Comparison of ENCODE assay signal across 14 mouse cellular contexts in the genomic region with DNA sequence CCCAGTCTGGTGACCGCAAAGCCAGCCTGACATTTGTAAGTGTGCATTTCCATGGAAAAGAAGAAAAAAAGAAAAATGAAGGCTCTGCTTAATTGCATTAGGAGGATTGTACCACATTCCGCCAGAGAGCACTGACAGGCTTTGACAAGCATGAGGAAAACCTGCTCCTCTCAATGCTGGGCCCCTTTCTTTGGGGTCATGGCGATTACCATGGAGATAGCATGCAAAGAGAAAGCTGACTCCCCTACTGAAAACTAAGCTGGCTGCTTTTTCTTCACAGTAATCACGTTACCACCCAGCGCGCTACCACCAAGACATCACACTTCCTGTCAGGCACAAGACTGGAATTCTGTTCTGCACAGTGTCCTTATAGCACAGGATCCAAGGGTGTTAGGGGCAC.
DNase-seq lines count a peak whose midpoint lies in the region; ATAC-seq lines count a peak whose summit lies in the region.
"Had no signal": no experiment of that assay in that cellular context is flagged by ENCODE, and none has a peak within 500 bp of the region (broad histone marks: within the 10 kb centered on the region; RNA-seq: fewer than 3 reads in every experiment).

No protein-coding gene starts in this region.

- DNase-seq in Muller cell, postnatal 12 days (ENCODE audit: inconsistent ontology term): peak; percentile 76
- DNase-seq in embryo, embryonic 10 days (ENCODE audit: low spot score): peak; percentile 82
- no peak for DNase-seq in left cerebral cortex, postnatal 25 days (ENCODE audit: low spot score in 2 of 2)
- DNase-seq in heart, postnatal 10 days: no peak
- DNase-seq in urinary bladder, adult 2 months (ENCODE audit: low spot score): no peak
- DNase-seq: heart, adult 18-20 months; kidney, adult 2 months; lung, adult 2 months; thymus, postnatal 36 days had no signal

- ATAC-seq in forebrain, embryonic 16.5 days: peak; percentile 43
- peak; percentile 89 for ATAC-seq in midbrain, embryonic 12.5 days (ENCODE audit: low FRiP score, low read depth)
- ATAC-seq in inflammation-experienced regulatory T-cells, adult 6 months: no peak

- no peak overlapping the region for H3K9ac ChIP-seq in forebrain, embryonic 16.5 days (replicated peaks; ENCODE audit: low read depth, low read length)
- no peak overlapping the region for H3K9ac ChIP-seq in midbrain, embryonic 12.5 days (replicated peaks)

- H3K9me3 ChIP-seq in forebrain, embryonic 16.5 days (ENCODE audit: control insufficient read depth, low read length): no peaks in the 10 kb centered on the region
- H3K9me3 ChIP-seq in midbrain, embryonic 12.5 days: no peaks in the 10 kb centered on the region; the same call in 1 of the 2 replicates

- H3K27me3 ChIP-seq in forebrain, embryonic 16.5 days (replicated peaks; ENCODE audit: control insufficient read depth, insufficient read depth, low read length): no peaks in the 10 kb centered on the region
- H3K27me3 ChIP-seq in midbrain, embryonic 12.5 days: peaks cover 56% of the 10 kb centered on the region

- WGBS in forebrain, embryonic 16.5 days: 19% methylated on average over 6 of the region's 6 CpGs
- WGBS in midbrain, embryonic 12.5 days: 15% methylated on average over 6 of the region's 6 CpGs

- H3K4me1 ChIP-seq in forebrain, embryonic 16.5 days (replicated peaks; ENCODE audit: control insufficient read depth, insufficient read depth, low read length): peaks cover 6% of the 10 kb centered on the region; the same call in 1 of the 2 replicates
- peaks cover 25% of the 10 kb centered on the region for H3K4me1 ChIP-seq in midbrain, embryonic 12.5 days

- no peak overlapping the region for H3K4me3 ChIP-seq in forebrain, embryonic 16.5 days (replicated peaks; ENCODE audit: low read length)
- H3K4me3 ChIP-seq in midbrain, embryonic 12.5 days: no peak overlapping the region
- H3K4me3 ChIP-seq: erythroblast, embryonic 14.5 days; myocyte had no signal

- intact Hi-C loops in left cerebral cortex, postnatal 25 days (cut with DNase I): no loop called here
- intact Hi-C loops in heart, postnatal 10 days (cut with DNase I): no loop called here

- H3K36me3 ChIP-seq in forebrain, embryonic 16.5 days (ENCODE audit: control insufficient read depth, insufficient read depth): no peaks in the 10 kb centered on the region
- no peaks in the 10 kb centered on the region for H3K36me3 ChIP-seq in midbrain, embryonic 12.5 days

- no peak overlapping the region for H3K27ac ChIP-seq in forebrain, embryonic 16.5 days (ENCODE audit: low read length)
- H3K27ac ChIP-seq in midbrain, embryonic 12.5 days (replicated peaks): no peak overlapping the region

- no peak overlapping the region for H3K4me2 ChIP-seq in forebrain, embryonic 16.5 days (ENCODE audit: low read length)
- H3K4me2 ChIP-seq in midbrain, embryonic 12.5 days (replicated peaks): 0 out of 2 replicates have a peak overlapping the region, but pooled peaks have one; percentile 1

Comparison
In these comparisons a context has a peak if more than half of its experiments do, and no peak if none do; other contexts are left out.
1. DNase-seq: peak in Muller cell, postnatal 12 days (single experiment) and embryo, embryonic 10 days (single experiment); none in left cerebral cortex, postnatal 25 days (0 of 2), heart, postnatal 10 days (0 of 2) and urinary bladder, adult 2 months (single experiment).